Mouse (Mus musculus) forebrain, embryonic 11.5 days (tissue): ENCODE results near the gene Cog4. TPM values are rescaled to one million over a fixed set of nuclear protein-coding genes. Genes with fewer than 3 reads are reported as not detected.
"Not testable (repeated sequence)": the region's sequence is repeated elsewhere in the genome, so short reads cannot be mapped to it uniquely, and the experiment has no call there.

Experiments
- ATAC-seq: fragments of 200-750 bp; cut with Nextera tagmentation; replicated peaks from 2 replicates; pipeline ENCODE4 v1.8.0; 2017; ENCODE audit warnings: moderate TSS enrichment; ENCODE audit not compliant: low FRiP score
- DNase-seq: peaks from one replicate; pipeline ENCODE4 v3.0.0-alpha.2; 2017; ENCODE audit warnings: low spot score
- H3K27ac ChIP-seq: fragments of 300-500 bp; sonication (generic); 2 replicates; pipeline ENCODE4 v1.5.1; 2014; ENCODE audit warnings: low read depth, low read length
- H3K27me3 ChIP-seq: fragments of 300-500 bp; sonication (generic); 2 replicates; pipeline ENCODE4 v1.6.1; 2014; ENCODE audit warnings: mild to moderate bottlenecking, low read length, mixed read lengths; ENCODE audit not compliant: control insufficient read depth, insufficient read depth
- H3K36me3 ChIP-seq: fragments of 300-500 bp; sonication (generic); 2 replicates; pipeline ENCODE4 v1.6.1; 2014; ENCODE audit warnings: mild to moderate bottlenecking, low read length, moderate library complexity, mixed read lengths; ENCODE audit not compliant: control insufficient read depth, insufficient read depth
- H3K4me1 ChIP-seq: fragments of 300-500 bp; sonication (generic); replicated peaks from 2 replicates; pipeline ENCODE4 v1.6.1; 2014; ENCODE audit warnings: low read length, mixed read lengths; ENCODE audit not compliant: control insufficient read depth, insufficient read depth
- H3K4me2 ChIP-seq: fragments of 300-500 bp; sonication (generic); 2 replicates; pipeline ENCODE4 v1.6.1; 2014; ENCODE audit warnings: low read depth, mild to moderate bottlenecking, low read length, moderate library complexity, mixed read lengths; ENCODE audit not compliant: severe bottlenecking
- H3K4me3 ChIP-seq: fragments of 300-500 bp; sonication (generic); 2 replicates; pipeline ENCODE4 v1.5.1; 2014; ENCODE audit warnings: low read depth, low read length
- H3K9ac ChIP-seq: fragments of 300-500 bp; sonication (generic); 2 replicates; pipeline ENCODE4 v1.6.1; 2014; ENCODE audit warnings: low read length
- H3K9me3 ChIP-seq: fragments of 300-500 bp; sonication (generic); 2 replicates; pipeline ENCODE4 v1.6.1; 2016; ENCODE audit warnings: low read length, mixed read lengths; ENCODE audit not compliant: control insufficient read depth
- WGBS: fragments of 180-500 bp; shearing (Covaris S2); extraction: QIAGEN DNeasy Blood & Tissue Kit; methylation state at CpG from one replicate; pipeline ENCODE4 v1.1.7; 2014; 5-methylcytosine and 5-hydroxymethylcytosine counted together
- polyA plus RNA-seq: library from polyadenylated mRNA; unstranded; fragments of >200 nt; fragmentation: Nextera tagmentation; extraction: Ambion mirVana; gene quantifications from 2 replicates; pipeline ENCODE4 v1.2.1, GENCODE M21; 2014

The Cog4 gene
- polyA plus RNA-seq, 1 experiment from 2014 or later, result 63.9 TPM

DNA sequence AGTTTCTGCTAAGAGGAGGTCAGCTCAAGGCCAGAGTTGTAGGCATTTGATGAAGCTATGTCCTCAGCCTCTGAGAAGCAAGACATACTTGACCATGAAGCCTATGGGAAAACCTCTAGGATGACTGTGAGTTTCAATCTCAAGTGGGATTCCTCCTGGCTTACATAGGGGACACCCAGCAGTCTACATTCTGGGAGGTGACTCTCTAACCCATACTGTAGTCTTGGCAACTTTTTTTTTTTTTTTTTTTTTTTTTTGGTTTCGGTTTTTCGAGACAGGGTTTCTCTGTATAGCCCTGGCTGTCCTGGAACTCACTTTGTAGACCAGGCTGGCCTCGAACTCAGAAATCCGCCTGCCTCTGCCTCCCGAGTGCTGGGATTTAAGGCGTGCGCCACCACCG, 83.3 kb downstream of the Cog4 start:
- not testable (repeated sequence) for H3K4me3 ChIP-seq, H3K36me3 ChIP-seq, H3K9ac ChIP-seq, H3K27me3 ChIP-seq, H3K27ac ChIP-seq, ATAC-seq, DNase-seq, H3K4me1 ChIP-seq, H3K9me3 ChIP-seq, H3K4me2 ChIP-seq
- WGBS, result 95% methylated on average over 8 of the region's 8 CpGs

DNA sequence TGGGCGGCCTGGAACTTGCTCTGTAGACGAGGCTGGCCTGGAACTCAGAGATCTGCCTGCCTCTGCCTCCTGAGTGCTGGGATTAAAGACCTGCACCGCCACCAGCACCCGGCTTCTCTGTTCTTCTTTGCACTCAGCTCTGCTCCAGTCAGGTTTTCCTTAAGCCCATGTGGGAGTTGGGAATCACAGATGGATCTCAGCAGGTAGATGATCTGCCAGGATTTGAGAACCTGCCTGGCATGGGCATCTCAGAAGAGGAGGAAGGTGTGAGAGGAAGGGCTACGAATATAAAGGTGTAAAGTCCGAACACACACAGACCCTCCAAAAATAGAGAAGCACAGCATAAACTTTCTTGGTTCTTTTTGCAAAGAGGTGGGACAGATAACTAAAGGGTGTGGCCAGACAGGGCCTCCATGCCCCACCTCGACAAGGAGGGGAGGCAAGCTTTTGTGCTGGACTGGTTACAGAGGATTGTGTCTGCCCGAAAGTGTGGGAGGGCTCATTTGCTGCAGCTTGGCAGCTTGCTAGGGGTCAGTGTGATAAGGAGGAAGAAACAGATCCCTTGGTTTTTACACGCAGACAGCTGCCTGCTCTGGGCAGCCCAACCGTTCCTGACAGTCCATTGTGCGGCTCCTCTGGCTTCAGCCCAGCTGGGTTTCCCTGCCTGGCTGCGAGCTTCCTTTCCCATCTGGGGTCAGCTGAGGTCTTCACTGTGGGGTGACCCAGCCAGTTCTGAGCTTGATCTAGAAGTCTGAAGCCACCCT, 85.0 kb downstream of the Cog4 start:
- DNase-seq (no peak), ATAC-seq (no peak)
- Histone ChIP-seq H3K9ac (no peak overlapping the region), H3K27me3 (no peaks in the 10 kb centered on the region), H3K4me3 (no peak overlapping the region), H3K36me3 (no peaks in the 10 kb centered on the region; the same call in 1 of the 2 replicates), H3K27ac (no peak overlapping the region), H3K4me2 (no peak overlapping the region), H3K9me3 (no peaks in the 10 kb centered on the region), H3K4me1 (no peaks in the 10 kb centered on the region)
- 78% methylated on average over 12 of the region's 12 CpGs for WGBS

Other genes starting within 250 kb of the Cog4 start
- 31.8 and 37.3 TPM in 2 replicates for gene Vac14, start 228.0 kb upstream of the Cog4 start, polyA plus RNA-seq
- 15.8 and 17.6 TPM in 2 replicates for gene Mtss1l, start 125.1 kb upstream of the Cog4 start, polyA plus RNA-seq
- 0.25 and 0.29 TPM in 2 replicates for gene Il34, start 40.7 kb upstream of the Cog4 start, polyA plus RNA-seq
- 231 and 232 TPM in 2 replicates for gene Sf3b3, start 187 bp downstream of the Cog4 start, polyA plus RNA-seq
- 9.5 and 11.1 TPM in 2 replicates for gene Fuk, start 55.9 kb downstream of the Cog4 start, polyA plus RNA-seq
- 16.0 and 16.5 TPM in 2 replicates for gene St3gal2, start 73.3 kb downstream of the Cog4 start, polyA plus RNA-seq
- gene Ddx19a, start 151.2 kb downstream of the Cog4 start, polyA plus RNA-seq, result 36.2 and 37.3 TPM in 2 replicates
- 9.9 and 10.2 TPM in 2 replicates for gene Ddx19b, start 185.2 kb downstream of the Cog4 start, polyA plus RNA-seq
- gene Aars, start 186.5 kb downstream of the Cog4 start, polyA plus RNA-seq, result 79.0 and 91.7 TPM in 2 replicates
- gene Exosc6, start 209.7 kb downstream of the Cog4 start, polyA plus RNA-seq, result 10.8 and 13.1 TPM in 2 replicates
- 0.36 and 0.49 TPM in 2 replicates for gene Clec18a, start 245.8 kb downstream of the Cog4 start, polyA plus RNA-seq
- 7.4 and 8.5 TPM in 2 replicates for gene Pdpr, start 248.0 kb downstream of the Cog4 start, polyA plus RNA-seq